Mouse (Mus musculus) embryonic facial prominence, embryonic 14.5 days (tissue): Measurements from ENCODE around the gene Sv2c. TPM values are rescaled to one million over a fixed set of nuclear protein-coding genes. Genes with fewer than 3 reads are reported as not detected.
A peak's percentile ranks its signal among the peaks of the same experiment; 100 is the strongest.

Experiments used
- ATAC-seq: fragments of 200-750 bp; cut with Nextera tagmentation; 2 replicates; pipeline ENCODE4 v1.8.0; 2017; ENCODE audit warnings: low read depth, moderate number of reproducible peaks, moderate TSS enrichment
- DNase-seq: peaks from one replicate; pipeline ENCODE4 v3.0.0-alpha.2; 2015; ENCODE audit warnings: low spot score
- H3K27ac ChIP-seq: fragments of 300-500 bp; sonication (generic); replicated peaks from 2 replicates; pipeline ENCODE4 v1.5.1; 2014; ENCODE audit warnings: low read depth, mild to moderate bottlenecking, low read length, moderate library complexity
- H3K27me3 ChIP-seq: fragments of 300-500 bp; sonication (generic); replicated peaks from 2 replicates; pipeline ENCODE4 v1.6.1; 2014; ENCODE audit warnings: low read length; ENCODE audit not compliant: control insufficient read depth, insufficient read depth
- H3K36me3 ChIP-seq: fragments of 300-500 bp; sonication (generic); 2 replicates; pipeline ENCODE4 v1.6.1; 2014; ENCODE audit warnings: low read length, mixed read lengths; ENCODE audit not compliant: control insufficient read depth, insufficient read depth
- H3K4me1 ChIP-seq: fragments of 300-500 bp; sonication (generic); 2 replicates; pipeline ENCODE4 v1.6.1; 2014; ENCODE audit warnings: antibody characterized with exemption, low read length; ENCODE audit not compliant: control insufficient read depth, insufficient read depth
- H3K4me2 ChIP-seq: fragments of 300-500 bp; sonication (generic); 2 replicates; pipeline ENCODE4 v1.6.1; 2014; ENCODE audit warnings: low read depth, mild to moderate bottlenecking, low read length, moderate library complexity, mixed read lengths
- H3K4me3 ChIP-seq: fragments of 300-500 bp; sonication (generic); 2 replicates; pipeline ENCODE4 v1.5.1; 2014; ENCODE audit warnings: low read depth, mild to moderate bottlenecking, low read length
- H3K9ac ChIP-seq: fragments of 300-500 bp; sonication (generic); 2 replicates; pipeline ENCODE4 v1.6.1; 2014; ENCODE audit warnings: low read depth, mild to moderate bottlenecking, low read length, moderate library complexity, mixed read lengths
- H3K9me3 ChIP-seq: fragments of 300-500 bp; sonication (generic); 2 replicates; pipeline ENCODE4 v1.6.1; 2016; ENCODE audit warnings: low read length; ENCODE audit not compliant: control insufficient read depth
- WGBS: fragments of 180-500 bp; shearing (Covaris S2); extraction: QIAGEN DNeasy Blood & Tissue Kit; methylation state at CpG from one replicate; pipeline ENCODE4 v1.1.7; 2014; 5-methylcytosine and 5-hydroxymethylcytosine counted together
- polyA plus RNA-seq: library from polyadenylated mRNA; unstranded; fragments of >200 nt; fragmentation: Nextera tagmentation; extraction: Ambion mirVana; gene quantifications from 2 replicates; pipeline ENCODE4 v1.2.1, GENCODE M21; 2014

Gene Sv2c
- polyA plus RNA-seq, 1 experiment from 2014 or later = 5.6 TPM

DNA sequence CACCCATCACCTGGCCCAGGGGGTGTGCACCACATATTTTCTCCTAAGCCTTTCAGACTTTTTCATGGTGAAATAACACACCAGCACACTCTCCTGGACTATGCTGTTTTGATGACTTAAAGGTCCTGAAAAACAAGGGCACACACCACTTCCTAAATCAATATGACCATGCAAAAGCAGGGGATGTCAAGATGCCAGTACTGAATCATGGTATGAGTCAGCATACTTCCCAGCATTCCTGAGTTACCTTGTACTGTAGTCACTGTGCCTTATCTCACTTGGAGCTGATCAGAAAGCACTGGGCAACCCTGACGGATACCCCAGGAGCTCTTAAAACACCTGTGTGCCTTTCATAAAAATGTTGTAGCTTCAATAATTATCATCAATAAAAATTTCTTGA is 92.8 kb downstream of the Sv2c start:
- Histone ChIP-seq H3K4me3 (no peak overlapping the region), H3K9me3 (no peaks in the 10 kb centered on the region), H3K27me3 (no peaks in the 10 kb centered on the region), H3K36me3 (no peaks in the 10 kb centered on the region), H3K27ac (no peak overlapping the region), H3K4me1 (no peaks in the 10 kb centered on the region), H3K4me2 (no peak overlapping the region), H3K9ac (no peak overlapping the region)
- ATAC-seq = no peak
- DNase-seq = no peak
- WGBS = 83% methylated on average over 1 of the region's 1 CpGs

DNA sequence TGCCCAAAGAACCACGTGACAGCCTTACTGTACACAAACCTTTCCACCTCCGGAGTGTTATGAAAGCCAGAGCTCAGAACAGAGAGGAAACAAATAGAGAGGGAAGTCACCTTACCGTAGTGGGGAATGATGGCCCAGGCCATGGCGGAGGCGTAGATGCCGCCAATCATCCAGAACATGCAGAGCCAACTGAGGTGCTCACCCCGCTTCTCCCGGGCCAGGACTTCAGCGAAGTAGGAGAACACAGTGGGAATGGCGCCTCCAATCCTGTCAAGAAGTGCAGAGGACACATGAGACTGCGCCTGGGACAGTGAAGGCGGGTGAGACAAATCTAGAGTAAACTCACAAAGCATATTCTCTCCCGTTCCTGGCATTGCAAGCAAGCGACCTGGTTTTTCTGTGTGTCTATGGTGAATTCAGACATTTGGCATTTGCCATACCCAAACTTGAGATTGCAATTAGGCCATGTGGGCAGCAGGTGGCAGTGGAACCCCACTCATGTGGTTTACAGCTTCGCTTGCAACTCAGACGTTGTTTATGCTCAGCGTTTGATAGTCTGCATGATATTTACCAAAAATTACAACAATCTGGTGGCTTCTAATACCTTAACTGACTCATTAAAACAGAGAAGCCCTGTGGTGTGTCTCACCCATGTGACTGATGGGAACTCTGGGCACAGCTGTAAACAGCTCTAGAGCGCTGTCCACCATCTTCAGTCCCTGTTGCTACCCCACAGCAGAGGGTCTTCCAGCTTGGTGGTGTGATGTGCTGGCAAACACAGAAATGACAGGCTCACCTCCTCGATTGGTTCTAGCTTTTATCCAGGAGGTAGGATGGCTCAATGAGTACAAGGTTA is 101.8 kb downstream of the Sv2c start:
- Histone ChIP-seq H3K27ac (no peak overlapping the region), H3K4me2 (0 out of 2 replicates have a peak overlapping the region, but pooled peaks have one; percentile 2), H3K36me3 (no peaks in the 10 kb centered on the region), H3K4me1 (no peaks in the 10 kb centered on the region), H3K9me3 (no peaks in the 10 kb centered on the region), H3K4me3 (no peak overlapping the region), H3K27me3 (no peaks in the 10 kb centered on the region), H3K9ac (no peak overlapping the region)
- WGBS = 58% methylated on average over 19 of the region's 19 CpGs
- DNase-seq = peak; percentile 25
- ATAC-seq = no peak

GRCm38 (mm10) chr13:96023858-96024257 is 108.5 kb downstream of the Sv2c start:
- Histone ChIP-seq H3K36me3 (no peaks in the 10 kb centered on the region), H3K4me1 (no peaks in the 10 kb centered on the region), H3K27me3 (no peaks in the 10 kb centered on the region), H3K9me3 (no peaks in the 10 kb centered on the region), H3K9ac (no peak overlapping the region), H3K4me3 (no peak overlapping the region), H3K27ac (no peak overlapping the region), H3K4me2 (no peak overlapping the region)
- WGBS = 68% methylated on average over 11 of the region's 11 CpGs
- DNase-seq (no peak), ATAC-seq (no peak)

- DNase-seq (no peak), ATAC-seq (no peak)
- 93% methylated on average over 3 of the region's 3 CpGs for WGBS
- Histone ChIP-seq H3K4me1 (no peaks in the 10 kb centered on the region), H3K27ac (no peak overlapping the region), H3K36me3 (no peaks in the 10 kb centered on the region), H3K4me3 (no peak overlapping the region), H3K27me3 (no peaks in the 10 kb centered on the region), H3K9me3 (no peaks in the 10 kb centered on the region), H3K9ac (no peak overlapping the region), H3K4me2 (no peak overlapping the region)
Observed at GRCm38 (mm10) chr13:96015516-96015915, 116.9 kb downstream of the Sv2c start.

DNA sequence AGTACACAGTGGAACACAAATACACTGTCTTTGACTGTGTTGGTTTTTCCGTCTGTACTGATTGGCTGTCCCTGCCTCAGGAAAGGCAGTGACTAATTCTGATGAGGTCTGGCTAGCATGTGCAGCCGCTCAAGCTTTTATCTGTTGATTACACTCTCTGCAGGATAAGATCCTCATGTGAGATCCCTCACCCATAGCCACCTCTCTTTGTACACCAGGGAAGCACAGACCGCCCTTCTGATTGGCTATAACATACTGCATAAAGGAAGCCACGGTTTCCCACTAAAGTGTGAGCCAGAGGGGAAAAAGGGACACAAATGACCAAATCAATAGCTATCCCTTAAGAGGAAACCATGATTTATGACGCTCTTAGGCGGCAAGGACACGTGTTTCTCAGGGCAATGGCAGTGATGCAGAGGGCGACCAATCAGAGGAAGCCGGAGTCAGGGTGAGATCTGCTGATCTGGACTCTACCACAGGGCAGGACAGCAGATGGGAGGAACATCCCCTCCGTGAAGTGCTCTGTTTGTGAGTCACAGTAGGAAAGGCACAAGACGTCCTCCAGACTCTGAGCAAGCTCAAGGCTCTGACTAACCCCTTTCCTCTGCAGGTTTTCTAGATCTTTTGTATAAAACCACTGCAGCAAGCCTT is 121.4 kb downstream of the Sv2c start:
- WGBS = 59% methylated on average over 11 of the region's 11 CpGs
- ATAC-seq = peak; percentile 33; the same call in 1 of the 2 replicates
- DNase-seq = peak; percentile 8

DNA sequence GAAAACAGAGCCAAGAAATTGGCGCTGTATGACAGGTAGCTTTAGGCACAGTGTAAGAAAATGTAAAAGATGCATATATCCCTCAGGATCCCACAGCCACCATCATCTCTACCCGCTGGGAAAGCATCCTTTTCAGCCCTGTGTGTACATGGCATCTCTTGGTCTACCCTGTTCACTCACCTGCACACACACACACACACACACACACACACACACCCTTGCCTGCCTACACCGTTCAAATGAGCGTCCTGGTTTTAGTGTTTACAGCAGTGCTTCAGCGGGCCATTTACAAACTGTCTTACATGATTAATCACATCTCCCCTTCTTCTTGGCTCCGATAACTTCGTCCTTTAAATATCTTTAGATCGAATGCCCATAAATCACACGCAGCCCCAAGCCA is 123.4 kb downstream of the Sv2c start:
- DNase-seq (no peak), ATAC-seq (no peak)
- H3K9me3 ChIP-seq = no peaks in the 10 kb centered on the region
- H3K36me3 ChIP-seq = no peaks in the 10 kb centered on the region
- H3K27ac ChIP-seq = no peak overlapping the region
- WGBS = 75% methylated on average over 9 of the region's 9 CpGs
- H3K4me1 ChIP-seq = no peaks in the 10 kb centered on the region
- H3K27me3 ChIP-seq = no peaks in the 10 kb centered on the region
- H3K4me2 ChIP-seq = no peak overlapping the region
- H3K4me3 ChIP-seq = no peak overlapping the region
- H3K9ac ChIP-seq = no peak overlapping the region

More for the DNA sequence above, 121.4 kb downstream of the Sv2c start:
- H3K4me2 ChIP-seq = no peak overlapping the region
- H3K4me1 ChIP-seq = no peaks in the 10 kb centered on the region
- H3K9me3 ChIP-seq = no peaks in the 10 kb centered on the region
- H3K27me3 ChIP-seq = no peaks in the 10 kb centered on the region
- no peak overlapping the region for H3K27ac ChIP-seq
- H3K36me3 ChIP-seq = no peaks in the 10 kb centered on the region
- H3K9ac ChIP-seq = no peak overlapping the region
- H3K4me3 ChIP-seq = no peak overlapping the region

GRCm38 (mm10) chr13:96008154-96008553 is 124.2 kb downstream of the Sv2c start:
- Histone ChIP-seq H3K4me3 (no peak overlapping the region), H3K4me2 (no peak overlapping the region), H3K27me3 (no peaks in the 10 kb centered on the region), H3K9me3 (no peaks in the 10 kb centered on the region), H3K4me1 (no peaks in the 10 kb centered on the region), H3K27ac (no peak overlapping the region), H3K9ac (no peak overlapping the region), H3K36me3 (no peaks in the 10 kb centered on the region)
- ATAC-seq (no peak), DNase-seq (no peak)
- WGBS = 70% methylated on average over 3 of the region's 3 CpGs

- 84% methylated on average over 3 of the region's 3 CpGs for WGBS
- Histone ChIP-seq H3K9me3 (no peaks in the 10 kb centered on the region), H3K9ac (no peak overlapping the region), H3K4me2 (no peak overlapping the region), H3K27ac (no peak overlapping the region), H3K27me3 (no peaks in the 10 kb centered on the region), H3K4me1 (no peaks in the 10 kb centered on the region), H3K36me3 (no peaks in the 10 kb centered on the region), H3K4me3 (no peak overlapping the region)
- ATAC-seq (no peak), DNase-seq (no peak)
Observed at GRCm38 (mm10) chr13:96003539-96003938, 128.8 kb downstream of the Sv2c start.
